Mouse (Mus musculus): ENCODE measurements around the gene Sdk2.

The Sdk2 gene

DNA sequence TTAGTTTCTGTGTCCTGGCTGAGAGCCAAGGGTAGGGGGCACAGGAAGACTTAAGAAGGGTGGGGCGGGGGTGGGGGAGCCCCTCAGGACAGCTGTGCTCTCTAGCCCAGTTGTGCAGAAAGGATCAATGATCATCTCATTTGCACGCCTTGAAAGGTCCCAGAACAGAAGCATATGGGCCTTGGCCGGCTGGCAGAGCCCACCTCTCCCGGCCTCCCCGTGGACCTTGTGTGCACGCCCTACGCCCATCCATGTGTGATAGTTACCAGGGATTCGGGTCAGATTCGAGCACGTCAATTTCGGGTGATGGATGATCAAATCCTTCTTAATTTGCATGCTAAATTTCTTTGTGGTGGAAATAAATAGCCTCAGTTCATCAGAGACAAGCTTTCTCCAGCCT is 136.7 kb downstream of the Sdk2 start:
- no peak for DNase-seq (ENCODE audit: low read depth)

DNA sequence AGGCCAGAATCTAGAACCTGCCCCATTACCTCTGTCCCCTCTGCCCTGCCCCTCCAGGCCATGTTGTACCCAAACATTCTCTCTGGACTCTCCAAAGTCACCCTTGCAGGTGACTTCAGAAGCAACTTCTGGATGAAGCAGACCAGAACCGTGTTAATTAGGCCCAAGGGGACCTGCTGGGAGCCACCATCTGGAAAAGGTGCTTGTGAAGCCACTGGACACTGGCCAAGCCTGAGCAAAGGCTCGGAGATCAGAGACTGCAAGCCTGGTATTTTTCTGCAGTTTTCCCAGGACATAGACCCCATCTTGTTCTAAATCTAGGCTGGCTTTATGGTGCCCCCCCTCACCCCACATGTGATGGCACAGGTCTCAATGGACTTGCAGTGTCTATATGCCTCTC is 138.0 kb downstream of the Sdk2 start:
- no peak for DNase-seq (ENCODE audit: low read depth)

- no peak for DNase-seq (ENCODE audit: low read depth)
Observed at GRCm38 (mm10) chr11:113928291-113928690, 138.6 kb downstream of the Sdk2 start.

- DNase-seq (ENCODE audit: low read depth): no peak
Observed at GRCm38 (mm10) chr11:113927826-113928225, 139.0 kb downstream of the Sdk2 start.

- DNase-seq (ENCODE audit: low read depth): peak; percentile 57
Observed at GRCm38 (mm10) chr11:113927231-113927630, 139.6 kb downstream of the Sdk2 start.

GRCm38 (mm10) chr11:113923137-113923536 is 143.7 kb downstream of the Sdk2 start:
- DNase-seq (ENCODE audit: low read depth): no peak

DNA sequence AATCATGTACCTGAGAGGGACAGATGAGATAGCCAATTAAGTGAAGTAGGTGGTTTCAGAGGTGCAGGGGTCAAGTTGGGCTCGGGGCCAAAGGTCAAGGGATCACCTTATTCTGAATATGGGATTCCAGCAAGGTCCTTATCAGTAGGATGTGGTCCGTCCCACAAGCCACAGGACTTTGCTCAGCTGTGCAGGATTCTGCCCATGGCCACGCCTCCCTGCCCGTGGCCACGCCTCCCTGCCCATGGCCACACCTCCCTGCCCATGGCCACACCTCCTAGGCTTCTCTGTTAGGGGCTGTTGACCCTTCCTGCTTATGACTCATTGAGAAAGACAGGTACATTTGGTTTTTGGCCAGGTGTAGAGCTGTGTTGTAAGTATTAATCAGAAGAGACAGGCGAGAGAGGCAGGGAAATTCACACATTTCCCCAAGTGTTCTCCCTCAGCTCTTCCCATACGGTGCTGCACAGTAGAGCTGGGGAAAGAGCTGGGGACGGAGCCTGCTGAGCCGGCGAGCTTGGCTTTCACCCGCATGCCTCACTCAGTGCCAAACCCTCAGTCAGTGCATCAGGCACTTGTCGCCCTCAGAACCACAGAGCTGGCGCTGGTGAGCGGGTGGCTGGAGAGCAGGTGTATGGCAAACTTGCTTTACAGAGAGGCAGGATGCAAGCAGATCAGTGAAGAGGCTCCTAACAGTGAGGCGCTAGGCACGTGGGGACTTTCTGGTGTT is 163.6 kb downstream of the Sdk2 start:
- no peak for DNase-seq (ENCODE audit: low read depth)

DNA sequence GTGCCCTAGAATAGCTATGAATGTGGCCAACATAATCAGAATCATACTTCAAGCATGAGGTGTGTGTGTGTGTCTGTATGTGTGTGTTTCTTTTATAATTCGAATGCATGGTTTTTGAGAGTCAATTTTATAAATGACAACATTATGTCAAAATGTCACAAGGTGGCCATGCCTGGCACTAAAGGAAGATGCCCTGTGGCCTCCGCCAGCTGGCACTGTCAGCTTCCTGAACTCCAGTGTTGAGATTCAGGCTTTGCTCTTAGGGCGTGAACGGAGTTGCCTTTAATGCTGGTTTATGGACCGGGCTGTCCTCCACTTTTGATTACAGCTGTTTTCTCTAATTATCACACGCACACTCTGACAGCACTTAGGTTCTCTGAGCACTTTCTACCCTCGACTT is 164.9 kb downstream of the Sdk2 start:
- DNase-seq (ENCODE audit: low read depth): no peak

- no peak for DNase-seq (ENCODE audit: low read depth)
Observed at GRCm38 (mm10) chr11:113898671-113899070, 168.2 kb downstream of the Sdk2 start.

GRCm38 (mm10) chr11:113896006-113896405 is 170.8 kb downstream of the Sdk2 start:
- DNase-seq (ENCODE audit: low read depth): no peak

DNA sequence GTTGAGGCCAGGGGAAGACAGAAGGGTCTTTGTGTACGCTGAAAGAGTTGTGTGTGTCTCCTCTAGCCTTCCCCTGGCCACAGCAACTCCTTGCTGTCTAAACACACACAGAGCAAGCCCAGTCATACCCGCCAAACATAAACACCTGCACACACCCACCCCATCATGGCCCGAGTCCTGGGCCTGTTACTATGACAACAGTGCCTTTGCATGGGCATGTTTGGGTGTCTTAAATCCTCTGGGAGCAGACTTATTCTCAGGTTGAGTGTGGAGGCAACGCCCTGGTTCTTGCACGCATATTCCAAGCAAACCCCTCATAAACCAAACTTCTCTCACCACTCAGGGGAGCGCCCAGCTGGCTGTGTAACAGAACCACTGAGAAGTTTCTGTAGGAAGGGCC is 173.9 kb downstream of the Sdk2 start:
- no peak for DNase-seq (ENCODE audit: low read depth)

DNA sequence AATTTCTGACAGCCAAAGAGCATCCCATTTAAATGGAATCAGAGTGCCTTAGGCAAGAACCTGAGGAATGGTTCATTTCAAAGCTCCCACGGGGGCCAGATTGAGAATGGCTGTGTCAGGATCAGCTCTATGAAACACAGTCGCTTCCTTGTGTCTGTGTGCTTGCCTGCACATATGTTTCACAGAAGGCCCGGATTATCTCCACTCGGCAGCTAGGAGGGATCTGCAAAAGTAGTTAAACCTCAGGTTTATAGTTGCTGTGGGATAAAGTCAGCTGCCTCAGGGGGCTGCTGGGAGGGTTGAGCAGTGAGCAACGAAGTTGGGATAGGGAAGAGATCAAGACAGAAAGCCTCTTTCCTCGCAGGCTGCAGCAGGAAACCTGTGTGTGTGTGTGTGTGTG is 174.8 kb downstream of the Sdk2 start:
- no peak for DNase-seq (ENCODE audit: low read depth)

GRCm38 (mm10) chr11:113888156-113888750 is 178.6 kb downstream of the Sdk2 start:
- no peak for DNase-seq (ENCODE audit: low read depth)

DNA sequence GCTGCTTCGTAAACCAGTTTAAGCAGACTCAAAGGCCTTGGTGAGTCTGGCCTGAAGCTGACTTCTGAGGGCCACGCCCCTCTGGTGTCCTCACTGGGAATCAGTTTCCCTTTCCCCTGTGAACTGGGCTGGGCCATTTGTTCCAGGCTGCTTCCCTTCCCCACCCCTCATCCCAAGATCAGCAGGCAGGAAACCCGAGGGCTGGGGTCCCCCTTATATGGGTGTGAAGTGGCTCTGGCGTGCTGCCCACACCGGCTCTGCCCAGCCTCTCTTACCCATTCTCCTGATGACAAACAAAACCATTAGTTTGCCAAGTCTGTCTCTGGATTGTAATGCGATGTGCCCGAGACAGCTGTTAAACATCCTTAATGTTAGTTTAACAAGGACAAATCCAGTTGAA is 180.5 kb downstream of the Sdk2 start:
- DNase-seq (ENCODE audit: low read depth): no peak

DNA sequence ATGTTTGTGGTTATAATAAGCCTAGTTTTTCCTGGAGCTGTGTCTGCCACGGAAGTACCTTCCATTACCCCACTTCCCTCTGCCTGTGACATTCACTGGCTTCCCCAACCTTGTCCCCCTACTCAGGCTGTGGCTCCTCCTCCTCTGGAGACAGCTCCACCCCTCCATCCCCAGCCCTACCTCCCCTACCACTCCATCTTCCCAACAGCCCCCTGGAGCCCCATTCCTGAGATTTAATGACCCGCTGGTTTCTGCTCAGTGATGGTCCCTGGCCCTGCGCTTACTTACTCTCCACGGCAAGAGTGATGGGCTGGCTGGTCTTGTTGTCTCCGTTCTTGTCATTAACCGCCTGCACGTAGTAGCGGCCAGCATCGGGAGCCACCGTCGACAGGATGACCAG is 181.9 kb downstream of the Sdk2 start:
- DNase-seq (ENCODE audit: low read depth): no peak

- no peak for DNase-seq (ENCODE audit: low read depth)
Observed at GRCm38 (mm10) chr11:113883031-113883430, 183.8 kb downstream of the Sdk2 start.

GRCm38 (mm10) chr11:113881864-113882263 is 185.0 kb downstream of the Sdk2 start:
- no peak for DNase-seq (ENCODE audit: low read depth)

DNA sequence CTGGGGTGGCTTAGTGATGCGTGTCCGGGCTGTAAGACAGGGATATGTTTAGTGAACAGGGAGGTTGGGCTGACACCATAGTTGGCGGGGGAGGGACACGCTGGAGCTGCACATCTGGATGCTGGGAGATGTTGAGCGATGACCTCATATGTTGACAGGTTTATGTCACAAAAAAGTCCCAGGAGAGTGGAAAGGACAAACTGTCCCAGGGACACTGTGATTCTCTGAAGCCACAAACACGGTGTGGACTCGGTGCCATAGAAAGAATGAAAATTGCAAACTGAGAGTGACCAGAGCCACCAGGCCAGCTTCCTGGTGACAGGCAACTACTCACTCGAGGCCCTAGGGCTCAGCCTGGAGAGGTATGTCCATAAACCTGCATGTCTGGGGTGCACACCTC is 199.8 kb downstream of the Sdk2 start:
- DNase-seq (ENCODE audit: low read depth): no peak

DNA sequence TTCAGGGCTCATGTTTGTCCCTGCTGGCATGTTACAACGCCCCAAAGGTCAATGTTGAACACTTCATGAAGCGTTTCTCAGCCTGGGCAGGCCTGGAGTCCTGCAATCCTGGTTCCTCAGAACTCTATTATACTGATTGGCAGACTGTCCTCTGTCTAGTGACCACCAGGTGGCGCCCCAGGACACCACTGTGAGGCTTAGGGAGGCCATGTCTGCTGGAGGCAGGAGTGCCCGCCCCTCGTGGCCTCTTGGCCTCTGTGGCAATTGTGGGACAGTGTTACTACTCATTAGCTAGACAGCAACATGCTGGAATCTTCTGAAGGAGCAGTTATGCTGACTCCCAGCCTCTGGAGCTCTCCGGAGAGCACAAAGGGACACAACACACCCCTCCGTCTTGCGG is 201.2 kb downstream of the Sdk2 start:
- DNase-seq (ENCODE audit: low read depth): peak; percentile 43

GRCm38 (mm10) chr11:113863408-113863807 is 203.4 kb downstream of the Sdk2 start:
- DNase-seq (ENCODE audit: low read depth): no peak

GRCm38 (mm10) chr11:113855661-113856060 is 211.2 kb downstream of the Sdk2 start:
- DNase-seq (ENCODE audit: low read depth): no peak

DNA sequence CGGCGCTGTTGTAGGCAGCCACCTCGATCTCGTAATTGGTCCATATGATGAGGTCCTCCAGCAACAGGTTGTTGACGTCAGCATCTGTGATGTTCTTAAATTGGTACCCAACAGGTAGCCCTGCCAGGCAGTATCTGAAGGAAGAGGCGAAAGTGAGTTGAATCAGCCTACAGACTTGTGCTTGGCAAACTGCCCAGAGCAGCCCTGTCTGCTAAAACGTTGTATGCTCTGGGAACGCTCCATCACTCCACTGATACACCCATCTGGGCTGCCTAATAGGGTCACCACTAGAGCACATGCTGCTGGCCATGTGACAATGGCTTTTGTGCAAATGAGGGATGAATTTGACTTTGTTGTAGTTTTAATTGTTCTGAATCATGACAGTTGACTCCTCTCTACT is 215.1 kb downstream of the Sdk2 start:
- DNase-seq (ENCODE audit: low read depth): no peak

DNA sequence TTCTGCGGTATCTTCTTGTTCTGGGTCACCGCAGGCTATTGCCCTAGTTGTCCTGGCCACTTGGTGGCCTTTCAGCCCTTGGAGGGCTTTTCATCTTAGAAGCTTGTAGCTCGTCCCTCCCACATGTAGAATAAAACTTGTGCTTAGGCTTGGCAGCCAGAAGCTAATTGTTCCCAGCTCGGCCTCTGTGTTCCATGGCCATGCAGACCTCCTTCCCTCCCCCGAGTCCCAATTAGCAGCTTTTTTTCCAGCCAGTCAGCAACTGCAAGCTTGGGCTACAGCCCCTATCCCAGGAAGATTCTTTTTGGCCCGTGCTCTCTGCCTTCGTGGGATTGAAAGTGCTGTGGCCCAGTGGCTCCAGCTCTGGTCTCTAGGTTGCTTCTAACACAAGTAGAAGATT is 217.5 kb downstream of the Sdk2 start:
- no peak for DNase-seq (ENCODE audit: low read depth)

DNA sequence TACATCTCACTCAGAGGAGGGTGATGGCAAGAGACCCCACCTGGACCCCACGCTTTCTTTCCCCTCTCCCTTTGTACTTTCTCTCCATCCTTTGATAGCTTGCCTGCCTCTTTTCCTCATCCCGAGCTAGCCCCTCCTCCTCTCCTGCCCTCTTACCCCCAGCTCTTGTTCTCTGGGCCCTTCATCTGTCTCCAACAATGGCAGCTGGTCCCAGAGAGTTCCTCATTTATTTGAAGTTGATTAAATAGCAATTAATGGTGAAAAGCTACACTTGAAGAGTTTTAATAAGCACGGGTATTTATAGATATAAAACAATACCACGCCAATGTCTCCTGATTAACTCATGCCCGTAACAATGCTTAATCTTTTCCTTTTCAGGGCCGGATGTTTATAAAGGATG is 222.9 kb downstream of the Sdk2 start:
- no peak for DNase-seq (ENCODE audit: low read depth)
